Mouse (Mus musculus): ENCODE measurements around the gene Slc12a8.

GRCm38 (mm10) chr16:33561308-33562009 is 44.3 kb downstream of the Slc12a8 start:
- TF ChIP-seq CTCF (IDR thresholded peaks at IDR 0.05; ENCODE audit: low read depth, low read length) (no peak), POLR2A (IDR thresholded peaks at IDR 0.05; ENCODE audit: insufficient read depth, low read length) (no peak)

All from ES-Bruce4 (cell line).